Mouse (Mus musculus) gastrocnemius, adult 8-10 months (tissue): ENCODE measurements around the gene H2-T23. TPM values are rescaled to one million over a fixed set of nuclear protein-coding genes. Genes with fewer than 3 reads are reported as not detected.
"Not testable (repeated sequence)": the region's sequence is repeated elsewhere in the genome, so short reads cannot be mapped to it uniquely, and the experiment has no call there.

Experiments
- DNase-seq, 2 experiments: peaks; one replicate each; pipeline ENCODE4 v3.0.0; 2022; ENCODE audit warnings: low spot score in 2 of 2
- total RNA-seq, 4 experiments: library from RNA; stranded (reverse); gene quantifications; 2 replicates each; pipeline ENCODE4 v1.2.4; 2022

H2-T23 gene
- 1 to 10 TPM; 5.6 to 9.3 (median 7.1) TPM for total RNA-seq

GRCm38 (mm10) chr17:36032351-36032875 is at the start of gene H2-T23:
H2-T23 (minus strand) TSS chr17:36032855.
- DNase-seq = not testable (repeated sequence)

- not testable (repeated sequence) for DNase-seq
Measured at GRCm38 (mm10) chr17:36081901-36082300, 49.2 kb upstream of the H2-T23 start.

- peak; percentile 56 to 66 for DNase-seq
Measured at GRCm38 (mm10) chr17:36060829-36061228, 28.2 kb upstream of the H2-T23 start.

- DNase-seq = not testable (repeated sequence)
Measured at GRCm38 (mm10) chr17:36058362-36058761, 25.7 kb upstream of the H2-T23 start, which contains the start of gene Gm11127. Gm11127 (minus strand) TSS chr17:36058371.

- DNase-seq = not testable (repeated sequence)
Measured at GRCm38 (mm10) chr17:36057927-36058326, 25.3 kb upstream of the H2-T23 start.

- DNase-seq = no peak
Measured at GRCm38 (mm10) chr17:36043286-36043685, 10.6 kb upstream of the H2-T23 start.

- DNase-seq = peak in 1 of 2 experiments; percentile 57
Measured at GRCm38 (mm10) chr17:36042610-36043169, 10.0 kb upstream of the H2-T23 start, which contains the start of the genes H2-T22 and Gm6034. H2-T22 (minus strand) TSS chr17:36042747. Gm6034 (plus strand) TSS chr17:36042961.

- not testable (repeated sequence) for DNase-seq
Measured at GRCm38 (mm10) chr17:36042055-36042454, 9.4 kb upstream of the H2-T23 start.

- DNase-seq = not testable (repeated sequence)
Measured at GRCm38 (mm10) chr17:36040604-36041003, 7.9 kb upstream of the H2-T23 start.

GRCm38 (mm10) chr17:36036126-36036525 is 3.5 kb upstream of the H2-T23 start:
- DNase-seq = not testable (repeated sequence)

- DNase-seq = peak in 1 of 2 experiments; percentile 39
Measured at GRCm38 (mm10) chr17:36035010-36035638, 2.5 kb upstream of the H2-T23 start.

- DNase-seq = not testable (repeated sequence)
Measured at GRCm38 (mm10) chr17:36034524-36034923, 1.9 kb upstream of the H2-T23 start.

GRCm38 (mm10) chr17:36031583-36032331 is 898 bp downstream of the H2-T23 start:
- DNase-seq = not testable (repeated sequence)

- not testable (repeated sequence) for DNase-seq
Measured at GRCm38 (mm10) chr17:36030703-36031582, 1.7 kb downstream of the H2-T23 start.

- DNase-seq = not testable (repeated sequence)
Measured at GRCm38 (mm10) chr17:36030046-36030702, 2.5 kb downstream of the H2-T23 start.

GRCm38 (mm10) chr17:36028879-36029619 is 3.6 kb downstream of the H2-T23 start:
- DNase-seq = no peak

- no peak for DNase-seq
Measured at GRCm38 (mm10) chr17:36027663-36028062, 5.0 kb downstream of the H2-T23 start.

- DNase-seq = no peak
Measured at GRCm38 (mm10) chr17:36025901-36026300, 6.8 kb downstream of the H2-T23 start.

- DNase-seq = no peak
Measured at GRCm38 (mm10) chr17:36025197-36025596, 7.5 kb downstream of the H2-T23 start.
